Mouse (Mus musculus): Measurements from ENCODE around the gene Actr1a.

The Actr1a gene

GRCm38 (mm10) chr19:46395109-46396009 is at the start of gene Actr1a:
Gene Actr1a (minus strand): TSS chr19:46395748.
- Histone ChIP-seq H3K36me3 (ENCODE audit: control insufficient read depth, insufficient read depth, low read length, poor library complexity, severe bottlenecking) (no peaks in the 10 kb centered on the region), H3K27me3 (ENCODE audit: control insufficient read depth, insufficient read depth, low read length, poor library complexity, severe bottlenecking) (no peaks in the 10 kb centered on the region)
- peak; percentile 99 for DNase-seq (ENCODE audit: low read depth, low spot score)

- Histone ChIP-seq H3K27me3 (ENCODE audit: control insufficient read depth, insufficient read depth, low read length, poor library complexity, severe bottlenecking) (no peaks in the 10 kb centered on the region), H3K36me3 (ENCODE audit: control insufficient read depth, insufficient read depth, low read length, poor library complexity, severe bottlenecking) (no peaks in the 10 kb centered on the region)
- peak; percentile 82 for DNase-seq (ENCODE audit: low read depth, low spot score)
Measured at GRCm38 (mm10) chr19:46444209-46444608, 48.7 kb upstream of the Actr1a start.

- Histone ChIP-seq H3K36me3 (ENCODE audit: control insufficient read depth, insufficient read depth, low read length, poor library complexity, severe bottlenecking) (no peaks in the 10 kb centered on the region), H3K27me3 (ENCODE audit: control insufficient read depth, insufficient read depth, low read length, poor library complexity, severe bottlenecking) (no peaks in the 10 kb centered on the region)
- no peak for DNase-seq (ENCODE audit: low read depth, low spot score)
Measured at GRCm38 (mm10) chr19:46443509-46443908, 48.0 kb upstream of the Actr1a start.

GRCm38 (mm10) chr19:46435492-46435891 is 39.9 kb upstream of the Actr1a start:
- H3K27me3 ChIP-seq (ENCODE audit: control insufficient read depth, insufficient read depth, low read length, poor library complexity, severe bottlenecking): no peaks in the 10 kb centered on the region
- no peaks in the 10 kb centered on the region for H3K36me3 ChIP-seq (ENCODE audit: control insufficient read depth, insufficient read depth, low read length, poor library complexity, severe bottlenecking)
- peak; percentile 68 for DNase-seq (ENCODE audit: low read depth, low spot score)

- Histone ChIP-seq H3K27me3 (ENCODE audit: control insufficient read depth, insufficient read depth, low read length, poor library complexity, severe bottlenecking) (no peaks in the 10 kb centered on the region), H3K36me3 (ENCODE audit: control insufficient read depth, insufficient read depth, low read length, poor library complexity, severe bottlenecking) (no peaks in the 10 kb centered on the region)
- no peak for DNase-seq (ENCODE audit: low read depth, low spot score)
Measured at GRCm38 (mm10) chr19:46434591-46434990, 39.0 kb upstream of the Actr1a start.

GRCm38 (mm10) chr19:46434148-46434547 is 38.6 kb upstream of the Actr1a start:
- Histone ChIP-seq H3K27me3 (ENCODE audit: control insufficient read depth, insufficient read depth, low read length, poor library complexity, severe bottlenecking) (no peaks in the 10 kb centered on the region), H3K36me3 (ENCODE audit: control insufficient read depth, insufficient read depth, low read length, poor library complexity, severe bottlenecking) (no peaks in the 10 kb centered on the region)
- DNase-seq (ENCODE audit: low read depth, low spot score): no peak

GRCm38 (mm10) chr19:46433712-46434111 is 38.2 kb upstream of the Actr1a start:
- H3K27me3 ChIP-seq (ENCODE audit: control insufficient read depth, insufficient read depth, low read length, poor library complexity, severe bottlenecking): no peaks in the 10 kb centered on the region
- H3K36me3 ChIP-seq (ENCODE audit: control insufficient read depth, insufficient read depth, low read length, poor library complexity, severe bottlenecking): no peaks in the 10 kb centered on the region
- DNase-seq (ENCODE audit: low read depth, low spot score): no peak

- no peaks in the 10 kb centered on the region for H3K36me3 ChIP-seq (ENCODE audit: control insufficient read depth, insufficient read depth, low read length, poor library complexity, severe bottlenecking)
- no peak for DNase-seq (ENCODE audit: low read depth, low spot score)
- no peaks in the 10 kb centered on the region for H3K27me3 ChIP-seq (ENCODE audit: control insufficient read depth, insufficient read depth, low read length, poor library complexity, severe bottlenecking)
Measured at GRCm38 (mm10) chr19:46429250-46429649, 33.7 kb upstream of the Actr1a start.

GRCm38 (mm10) chr19:46426488-46426887 is 30.9 kb upstream of the Actr1a start:
- H3K27me3 ChIP-seq (ENCODE audit: control insufficient read depth, insufficient read depth, low read length, poor library complexity, severe bottlenecking): no peaks in the 10 kb centered on the region
- no peaks in the 10 kb centered on the region for H3K36me3 ChIP-seq (ENCODE audit: control insufficient read depth, insufficient read depth, low read length, poor library complexity, severe bottlenecking)
- no peak for DNase-seq (ENCODE audit: low read depth, low spot score)

- H3K27me3 ChIP-seq (ENCODE audit: control insufficient read depth, insufficient read depth, low read length, poor library complexity, severe bottlenecking): no peaks in the 10 kb centered on the region
- no peak for DNase-seq (ENCODE audit: low read depth, low spot score)
- H3K36me3 ChIP-seq (ENCODE audit: control insufficient read depth, insufficient read depth, low read length, poor library complexity, severe bottlenecking): no peaks in the 10 kb centered on the region
Measured at GRCm38 (mm10) chr19:46425266-46425665, 29.7 kb upstream of the Actr1a start.

GRCm38 (mm10) chr19:46422384-46423338 is 27.1 kb upstream of the Actr1a start:
- Histone ChIP-seq H3K36me3 (ENCODE audit: control insufficient read depth, insufficient read depth, low read length, poor library complexity, severe bottlenecking) (no peaks in the 10 kb centered on the region), H3K27me3 (ENCODE audit: control insufficient read depth, insufficient read depth, low read length, poor library complexity, severe bottlenecking) (no peaks in the 10 kb centered on the region)
- DNase-seq (ENCODE audit: low read depth, low spot score): no peak

GRCm38 (mm10) chr19:46420410-46420809 is 24.9 kb upstream of the Actr1a start:
- DNase-seq (ENCODE audit: low read depth, low spot score): no peak
- H3K27me3 ChIP-seq (ENCODE audit: control insufficient read depth, insufficient read depth, low read length, poor library complexity, severe bottlenecking): no peaks in the 10 kb centered on the region

GRCm38 (mm10) chr19:46418051-46418450 is 22.5 kb upstream of the Actr1a start:
- DNase-seq (ENCODE audit: low read depth, low spot score): no peak
- no peaks in the 10 kb centered on the region for H3K27me3 ChIP-seq (ENCODE audit: control insufficient read depth, insufficient read depth, low read length, poor library complexity, severe bottlenecking)
- peaks cover 2% of the 10 kb centered on the region; the same call in 1 of the 2 replicates for H3K36me3 ChIP-seq (ENCODE audit: control insufficient read depth, insufficient read depth, low read length, poor library complexity, severe bottlenecking)

More at GRCm38 (mm10) chr19:46420410-46420809, 24.9 kb upstream of the Actr1a start:
- H3K36me3 ChIP-seq (ENCODE audit: control insufficient read depth, insufficient read depth, low read length, poor library complexity, severe bottlenecking): peaks cover 2% of the 10 kb centered on the region; the same call in 1 of the 2 replicates

GRCm38 (mm10) chr19:46416276-46416675 is 20.7 kb upstream of the Actr1a start:
- H3K27me3 ChIP-seq (ENCODE audit: control insufficient read depth, insufficient read depth, low read length, poor library complexity, severe bottlenecking): no peaks in the 10 kb centered on the region
- DNase-seq (ENCODE audit: low read depth, low spot score): no peak
- H3K36me3 ChIP-seq (ENCODE audit: control insufficient read depth, insufficient read depth, low read length, poor library complexity, severe bottlenecking): peaks cover 2% of the 10 kb centered on the region; the same call in 1 of the 2 replicates

GRCm38 (mm10) chr19:46414486-46414885 is 18.9 kb upstream of the Actr1a start:
- Histone ChIP-seq H3K36me3 (ENCODE audit: control insufficient read depth, insufficient read depth, low read length, poor library complexity, severe bottlenecking) (peaks cover 2% of the 10 kb centered on the region; the same call in 1 of the 2 replicates), H3K27me3 (ENCODE audit: control insufficient read depth, insufficient read depth, low read length, poor library complexity, severe bottlenecking) (no peaks in the 10 kb centered on the region)
- DNase-seq (ENCODE audit: low read depth, low spot score): no peak

Measured in splenic B cell, adult 2 months (primary cell).